Mouse (Mus musculus) cerebellum, adult 2 months (tissue): ENCODE results near the gene Fut2.

ENCODE experiments used
- CTCF ChIP-seq: fragments of 200-500 bp; IDR thresholded peaks from 2 replicates; pipeline ENCODE4 v1.5.1; 2011; ENCODE audit warnings: low read depth, mild to moderate bottlenecking, control low read depth, low read length, moderate library complexity, borderline replicate concordance; ENCODE audit not compliant: insufficient read depth
- POLR2A ChIP-seq: fragments of 200-500 bp; IDR thresholded peaks from 2 replicates; pipeline ENCODE4 v1.6.1; 2011; ENCODE audit warnings: low read length, control low read depth, borderline replicate concordance; ENCODE audit not compliant: insufficient read depth

GRCm38 (mm10) chr7:45628364-45629294, 37.6 kb downstream of the Fut2 start:
- TF ChIP-seq CTCF (peak; percentile 82), POLR2A (peak; percentile 97)
